Mouse (Mus musculus) 3134 (cell line): ENCODE measurements around the gene Zfp668.
A peak's percentile ranks its signal among the peaks of the same experiment; 100 is the strongest.
"Not testable (repeated sequence)": the region's sequence is repeated elsewhere in the genome, so short reads cannot be mapped to it uniquely, and the experiment has no call there.

Experiments
- DNase-seq: peaks from one replicate; pipeline ENCODE4 v3.0.0-alpha.2; 2011; ENCODE audit warnings: low spot score; ENCODE audit not compliant: insufficient read length; ENCODE audit errors: extremely low read depth

Gene Zfp668

GRCm38 (mm10) chr7:127849973-127850875, 26.4 kb downstream of the Zfp668 start:
- DNase-seq: peak; percentile 45

- DNase-seq: peak; percentile 66
Measured at GRCm38 (mm10) chr7:127842001-127842718, 34.5 kb downstream of the Zfp668 start.

GRCm38 (mm10) chr7:127841340-127842000, 35.2 kb downstream of the Zfp668 start:
- peak; percentile 94 for DNase-seq

- DNase-seq: no peak
Measured at GRCm38 (mm10) chr7:127840886-127841285, 35.7 kb downstream of the Zfp668 start.

GRCm38 (mm10) chr7:127840031-127840430, 36.6 kb downstream of the Zfp668 start:
- DNase-seq: not testable (repeated sequence)

- DNase-seq: not testable (repeated sequence)
Measured at GRCm38 (mm10) chr7:127837878-127838277, 38.8 kb downstream of the Zfp668 start.

- no peak for DNase-seq
Measured at GRCm38 (mm10) chr7:127837473-127837872, 39.2 kb downstream of the Zfp668 start.

GRCm38 (mm10) chr7:127835550-127835949, 41.1 kb downstream of the Zfp668 start:
- DNase-seq: no peak

GRCm38 (mm10) chr7:127824176-127824871, 52.3 kb downstream of the Zfp668 start, which contains the start of the genes Stx4a and Stx1b:
TSS of gene Stx4a (plus strand) at chr7:127824294.
TSS of gene Stx1b (minus strand) at chr7:127824549.
- DNase-seq: no peak

GRCm38 (mm10) chr7:127823236-127824171, 53.1 kb downstream of the Zfp668 start:
- no peak for DNase-seq

- DNase-seq: no peak
Measured at GRCm38 (mm10) chr7:127822494-127822893, 54.1 kb downstream of the Zfp668 start.

GRCm38 (mm10) chr7:127820836-127821509, 55.7 kb downstream of the Zfp668 start:
- no peak for DNase-seq

GRCm38 (mm10) chr7:127817776-127818175, 58.9 kb downstream of the Zfp668 start:
- no peak for DNase-seq

- DNase-seq: no peak
Measured at GRCm38 (mm10) chr7:127817053-127817452, 59.6 kb downstream of the Zfp668 start.

- no peak for DNase-seq
Measured at GRCm38 (mm10) chr7:127815954-127816821, 60.4 kb downstream of the Zfp668 start.

GRCm38 (mm10) chr7:127815116-127815665, 61.4 kb downstream of the Zfp668 start:
- DNase-seq: no peak

- no peak for DNase-seq
Measured at GRCm38 (mm10) chr7:127814241-127814921, 62.2 kb downstream of the Zfp668 start.
